Mouse (Mus musculus): ENCODE data around the gene Tmem132d. TPM values are rescaled to one million over a fixed set of nuclear protein-coding genes. Genes with fewer than 3 reads are reported as not detected.

Tmem132d gene
- polyA plus RNA-seq, 1 experiment from 2014 or later: 3.3 TPM

- Histone ChIP-seq H3K4me1 (ENCODE audit: insufficient read depth) (no peaks in the 10 kb centered on the region), H3K9ac (no peak overlapping the region), H3K27me3 (ENCODE audit: insufficient read depth, low read length) (no peaks in the 10 kb centered on the region), H3K9me3 (ENCODE audit: low read depth, low read length) (no peaks in the 10 kb centered on the region), H3K36me3 (ENCODE audit: insufficient read depth) (no peaks in the 10 kb centered on the region), H3K4me3 (ENCODE audit: low read depth, low read length) (no peak overlapping the region), H3K27ac (ENCODE audit: low read depth) (no peak overlapping the region), H3K4me2 (no peak overlapping the region)
- 40% methylated on average over 6 of the region's 6 CpGs for WGBS
- no peak for TF ChIP-seq CTCF (IDR thresholded peaks at IDR 0.05; ENCODE audit: low read depth)
- ATAC-seq (ENCODE audit: insufficient read depth): no peak
- DNase-seq: no peak
Measured at GRCm38 (mm10) chr5:127979329-127980002, 453.4 kb downstream of the Tmem132d start.

GRCm38 (mm10) chr5:127976661-127977060 is 456.2 kb downstream of the Tmem132d start:
- WGBS: 69% methylated on average over 10 of the region's 10 CpGs
- no peak for TF ChIP-seq CTCF (IDR thresholded peaks at IDR 0.05; ENCODE audit: low read depth)
- H3K27ac ChIP-seq (ENCODE audit: low read depth): no peak overlapping the region
- H3K4me3 ChIP-seq (ENCODE audit: low read depth, low read length): no peak overlapping the region
- H3K4me2 ChIP-seq: no peak overlapping the region
- no peaks in the 10 kb centered on the region for H3K4me1 ChIP-seq (ENCODE audit: insufficient read depth)
- no peaks in the 10 kb centered on the region for H3K36me3 ChIP-seq (ENCODE audit: insufficient read depth)
- DNase-seq: no peak
- H3K27me3 ChIP-seq (ENCODE audit: insufficient read depth, low read length): no peaks in the 10 kb centered on the region
- no peak for ATAC-seq (ENCODE audit: insufficient read depth)
- H3K9ac ChIP-seq: no peak overlapping the region
- no peaks in the 10 kb centered on the region for H3K9me3 ChIP-seq (ENCODE audit: low read depth, low read length)

- Histone ChIP-seq H3K4me3 (ENCODE audit: low read depth, low read length) (no peak overlapping the region), H3K27me3 (ENCODE audit: insufficient read depth, low read length) (no peaks in the 10 kb centered on the region), H3K4me1 (ENCODE audit: insufficient read depth) (no peaks in the 10 kb centered on the region), H3K9ac (no peak overlapping the region), H3K4me2 (no peak overlapping the region), H3K9me3 (ENCODE audit: low read depth, low read length) (no peaks in the 10 kb centered on the region), H3K27ac (ENCODE audit: low read depth) (no peak overlapping the region), H3K36me3 (ENCODE audit: insufficient read depth) (no peaks in the 10 kb centered on the region)
- no peak for DNase-seq
- ATAC-seq (ENCODE audit: insufficient read depth): no peak
- peak; percentile 12; the same call in 1 of the 2 replicates for TF ChIP-seq CTCF (IDR thresholded peaks at IDR 0.05; ENCODE audit: low read depth)
- WGBS: 81% methylated on average over 3 of the region's 3 CpGs
Measured at GRCm38 (mm10) chr5:127965700-127966099, 467.2 kb downstream of the Tmem132d start.

- Histone ChIP-seq H3K9ac (no peak overlapping the region), H3K36me3 (ENCODE audit: insufficient read depth) (no peaks in the 10 kb centered on the region), H3K27ac (ENCODE audit: low read depth) (no peak overlapping the region), H3K27me3 (ENCODE audit: insufficient read depth, low read length) (no peaks in the 10 kb centered on the region), H3K4me1 (ENCODE audit: insufficient read depth) (no peaks in the 10 kb centered on the region), H3K4me2 (no peak overlapping the region), H3K4me3 (ENCODE audit: low read depth, low read length) (no peak overlapping the region), H3K9me3 (ENCODE audit: low read depth, low read length) (no peaks in the 10 kb centered on the region)
- TF ChIP-seq CTCF (IDR thresholded peaks at IDR 0.05; ENCODE audit: low read depth): no peak
- ATAC-seq (ENCODE audit: insufficient read depth) (no peak), DNase-seq (no peak)
- WGBS: 82% methylated on average over 4 of the region's 4 CpGs
Measured at GRCm38 (mm10) chr5:127962656-127963055, 470.2 kb downstream of the Tmem132d start.

- H3K4me3 ChIP-seq (ENCODE audit: low read depth, low read length): no peak overlapping the region
- H3K36me3 ChIP-seq (ENCODE audit: insufficient read depth): no peaks in the 10 kb centered on the region
- H3K9ac ChIP-seq: no peak overlapping the region
- no peak overlapping the region for H3K27ac ChIP-seq (ENCODE audit: low read depth)
- H3K27me3 ChIP-seq (ENCODE audit: insufficient read depth, low read length): no peaks in the 10 kb centered on the region
- peak; percentile 38 for DNase-seq
- peak; percentile 41; the same call in 1 of the 2 replicates for ATAC-seq (ENCODE audit: insufficient read depth)
- 39% methylated on average over 17 of the region's 17 CpGs for WGBS
- TF ChIP-seq CTCF (IDR thresholded peaks at IDR 0.05; ENCODE audit: low read depth): no peak
- H3K4me1 ChIP-seq (ENCODE audit: insufficient read depth): no peaks in the 10 kb centered on the region
- no peaks in the 10 kb centered on the region for H3K9me3 ChIP-seq (ENCODE audit: low read depth, low read length)
- no peak overlapping the region for H3K4me2 ChIP-seq
Measured at GRCm38 (mm10) chr5:127956511-127957097, 476.3 kb downstream of the Tmem132d start.

- no peak for ATAC-seq (ENCODE audit: insufficient read depth)
Measured at GRCm38 (mm10) chr5:127954231-127954790, 478.6 kb downstream of the Tmem132d start.

GRCm38 (mm10) chr5:127952800-127953199 is 480.1 kb downstream of the Tmem132d start:
- TF ChIP-seq CTCF (IDR thresholded peaks at IDR 0.05; ENCODE audit: low read depth): no peak
- no peaks in the 10 kb centered on the region for H3K9me3 ChIP-seq (ENCODE audit: low read depth, low read length)
- H3K4me3 ChIP-seq (ENCODE audit: low read depth, low read length): no peak overlapping the region
- ATAC-seq (ENCODE audit: insufficient read depth) (no peak), DNase-seq (no peak)
- no peak overlapping the region for H3K4me2 ChIP-seq
- H3K9ac ChIP-seq: no peak overlapping the region
- no peaks in the 10 kb centered on the region for H3K4me1 ChIP-seq (ENCODE audit: insufficient read depth)
- H3K27ac ChIP-seq (ENCODE audit: low read depth): no peak overlapping the region
- WGBS: 57% methylated on average over 6 of the region's 6 CpGs
- H3K36me3 ChIP-seq (ENCODE audit: insufficient read depth): no peaks in the 10 kb centered on the region
- H3K27me3 ChIP-seq (ENCODE audit: insufficient read depth, low read length): no peaks in the 10 kb centered on the region

More at GRCm38 (mm10) chr5:127954231-127954790, 478.6 kb downstream of the Tmem132d start:
- no peak overlapping the region for H3K4me3 ChIP-seq (ENCODE audit: low read depth, low read length)
- no peaks in the 10 kb centered on the region for H3K4me1 ChIP-seq (ENCODE audit: insufficient read depth)
- no peak for DNase-seq
- 48% methylated on average over 16 of the region's 16 CpGs for WGBS
- H3K27ac ChIP-seq (ENCODE audit: low read depth): no peak overlapping the region
- H3K27me3 ChIP-seq (ENCODE audit: insufficient read depth, low read length): no peaks in the 10 kb centered on the region
- no peak overlapping the region for H3K4me2 ChIP-seq
- TF ChIP-seq CTCF (IDR thresholded peaks at IDR 0.05; ENCODE audit: low read depth): no peak
- no peaks in the 10 kb centered on the region for H3K36me3 ChIP-seq (ENCODE audit: insufficient read depth)
- H3K9ac ChIP-seq: no peak overlapping the region
- H3K9me3 ChIP-seq (ENCODE audit: low read depth, low read length): no peaks in the 10 kb centered on the region

Measured in lung, embryonic 14.5 days (tissue).